Mouse (Mus musculus) layer of hippocampus, postnatal 14 days (tissue): ENCODE measurements around the gene Prelid3b. TPM values are rescaled to one million over a fixed set of nuclear protein-coding genes. Genes with fewer than 3 reads are reported as not detected.

Experiments used
- DNase-seq, 2 experiments: peaks; one replicate each; pipeline ENCODE4 v3.0.0; 2021 to 2022; ENCODE audit warnings: low spot score in 2 of 2, mixed read lengths in 1 of 2
- total RNA-seq, 2 experiments: library from RNA; stranded (reverse); gene quantifications; 2 replicates each; pipeline ENCODE4 v1.2.3; 2021

The Prelid3b gene
- total RNA-seq, 2 experiments from 2014 or later = 41.3 to 42.5 TPM

- no peak for DNase-seq
These were observed 43.8 kb downstream of the Prelid3b start for GRCm38 (mm10) chr2:174428996-174429591.

DNA sequence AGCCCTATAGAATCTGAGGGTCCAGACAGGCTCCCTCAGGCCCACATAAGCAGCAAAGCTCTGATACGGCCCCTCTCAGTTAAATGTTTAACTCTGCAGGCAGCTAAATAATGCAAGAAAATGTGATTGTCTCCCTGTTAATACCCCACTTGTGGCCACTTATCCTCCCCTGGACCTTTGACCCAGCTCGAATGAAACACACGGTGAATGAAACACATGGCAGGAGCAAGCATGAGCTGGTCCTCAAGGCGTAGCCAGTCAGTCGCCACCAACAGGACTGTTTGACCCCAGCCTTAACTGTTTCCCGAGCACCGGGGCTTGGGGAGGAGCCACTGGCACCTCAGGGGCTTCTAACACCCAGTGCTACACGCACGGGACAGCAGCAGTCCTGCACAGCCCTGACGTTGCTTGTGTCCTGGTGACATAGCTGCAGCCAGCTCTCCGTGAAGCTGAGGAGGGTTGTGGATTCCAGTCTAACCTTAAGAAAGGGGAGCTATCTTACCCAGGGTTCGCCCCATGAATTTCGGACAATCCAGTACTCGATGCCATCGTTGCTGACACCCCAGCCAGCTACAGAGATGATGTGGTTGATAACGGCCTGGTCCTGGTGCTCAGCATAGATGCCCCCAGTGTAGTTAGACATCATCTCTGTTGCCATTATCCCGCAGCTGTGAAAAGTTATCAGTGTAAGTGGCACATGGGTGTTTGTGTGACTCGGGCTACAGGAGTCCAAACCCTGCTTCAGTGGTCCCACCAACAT lies 44.6 kb downstream of the Prelid3b start:
- DNase-seq = no peak

DNA sequence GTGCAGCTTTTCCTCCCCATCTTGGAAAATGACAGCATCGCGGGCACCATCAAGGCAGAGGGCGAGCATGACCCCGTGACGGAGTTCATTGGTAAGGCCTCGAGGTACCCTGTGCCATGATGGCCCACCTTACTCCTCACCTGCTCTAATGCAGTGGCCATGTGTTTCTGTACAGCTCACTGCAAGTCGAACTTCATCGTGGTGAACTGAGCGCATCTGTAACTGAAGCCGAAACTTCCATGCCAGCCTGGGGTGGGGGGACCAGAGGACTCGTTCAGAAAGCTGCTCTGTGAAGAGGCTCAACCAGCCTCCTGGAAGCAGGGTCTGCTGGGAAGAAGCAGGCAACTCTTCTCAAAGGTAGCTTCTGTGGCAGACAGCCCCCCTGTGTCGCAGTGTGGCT lies 46.0 kb downstream of the Prelid3b start:
- DNase-seq = no peak

- DNase-seq = no peak
These were observed 48.4 kb downstream of the Prelid3b start for GRCm38 (mm10) chr2:174424301-174425085.

DNA sequence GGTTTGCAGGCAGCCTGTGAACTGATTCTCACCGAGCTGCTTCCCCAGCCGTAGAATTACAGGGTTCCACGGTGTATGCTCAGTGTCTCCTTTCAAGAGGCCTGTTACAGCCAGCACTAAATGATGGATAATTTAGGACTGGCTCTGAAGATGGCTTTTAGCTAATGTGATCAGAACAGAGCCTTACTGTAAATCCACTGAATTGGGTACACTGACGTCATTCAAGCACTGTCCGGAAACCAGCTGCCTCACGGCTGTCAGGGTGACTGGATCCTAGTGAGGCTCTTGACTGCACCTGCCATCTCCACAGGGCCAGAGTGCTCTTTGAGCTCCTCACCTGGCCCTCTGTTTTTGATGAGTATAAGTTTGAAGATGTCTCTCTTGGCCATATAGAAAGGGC lies 51.8 kb downstream of the Prelid3b start:
- DNase-seq = no peak

GRCm38 (mm10) chr2:174415731-174416310 lies 57.1 kb downstream of the Prelid3b start, which contains the start of gene Nelfcd:
Gene Nelfcd (plus strand): TSS chr2:174415804.
- peak; percentile 91 to 95 for DNase-seq

Other genes starting within 250 kb of the Prelid3b start
- gene Gnas, start 188.8 kb downstream of the Prelid3b start, total RNA-seq = 1,000 to 10,000 TPM; 1,917 to 1,971 TPM
- gene Gm20721, start 126.4 kb downstream of the Prelid3b start, total RNA-seq = 1 to 10 TPM; 2.6 to 2.8 TPM
- gene Nelfcd, start 57.3 kb downstream of the Prelid3b start, total RNA-seq = 10 to 100 TPM; 51.5 to 52.0 TPM
- gene Ctsz, start 34.0 kb downstream of the Prelid3b start, total RNA-seq = 10 to 100 TPM; 20.3 to 26.8 TPM
- gene Tubb1, start 22.4 kb downstream of the Prelid3b start, total RNA-seq = not detected
- 100 to 1,000 TPM; 339 TPM for gene Atp5e, start 9.0 kb downstream of the Prelid3b start, total RNA-seq
- gene Zfp831, start 170.5 kb upstream of the Prelid3b start, total RNA-seq = 1 to 10 TPM; 9.4 to 9.7 TPM